Mouse (Mus musculus) NIH3T3 (cell line): ENCODE data around the gene B3glct.

Source experiments
- DNase-seq: peaks from one replicate; pipeline ENCODE4 v3.0.0-alpha.2; 2012; ENCODE audit warnings: low read depth

B3glct gene

GRCm38 (mm10) chr5:149678100-149678989 is at the start of gene B3glct:
B3glct (plus strand) TSS chr5:149678230.
- DNase-seq: peak; percentile 94

- DNase-seq: no peak
Observed at GRCm38 (mm10) chr5:149634409-149635035, 43.5 kb upstream of the B3glct start.

- peak; percentile 63 for DNase-seq
Observed at GRCm38 (mm10) chr5:149635556-149635955, 42.5 kb upstream of the B3glct start.

DNA sequence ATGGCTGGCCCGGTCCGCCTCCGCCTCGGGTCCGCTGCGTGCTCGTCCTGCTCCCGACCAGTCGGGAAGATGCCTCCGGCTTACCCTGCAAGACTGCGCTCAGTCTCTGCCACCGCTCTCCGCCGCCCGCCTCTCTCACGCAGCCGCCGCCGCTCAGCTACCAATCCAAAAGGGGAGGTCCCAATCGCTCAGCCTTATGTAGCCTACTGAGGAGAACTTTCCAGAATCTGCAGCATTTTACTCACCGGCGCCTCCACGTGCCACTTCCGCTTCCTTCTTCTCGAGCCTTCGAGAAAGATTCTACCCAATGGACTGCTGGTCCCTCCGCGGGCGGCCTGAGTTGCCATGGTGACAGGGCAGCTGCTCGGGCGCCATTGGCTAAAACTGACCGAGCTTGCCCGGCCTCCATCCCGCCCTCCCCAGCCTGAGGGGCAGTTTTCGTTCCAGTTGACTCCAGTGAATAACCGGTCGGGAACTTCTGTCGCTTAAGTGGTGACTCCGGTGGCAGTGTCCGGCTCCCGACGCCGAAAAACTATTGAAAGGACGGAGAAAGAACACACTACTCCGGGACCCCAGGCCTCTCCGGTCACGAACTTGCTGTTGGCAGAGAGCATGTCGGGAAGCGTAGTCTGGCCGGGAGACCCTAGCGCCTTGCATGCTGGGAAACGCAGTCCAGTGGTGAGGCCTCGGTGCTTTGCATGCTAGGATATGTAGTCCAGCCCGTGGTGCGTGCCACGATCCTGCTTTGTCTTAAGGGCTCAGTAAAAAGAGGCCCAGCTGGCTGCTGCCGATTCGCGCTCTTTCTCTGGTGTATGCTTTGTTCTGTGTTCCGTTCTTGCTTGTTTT is 41.7 kb upstream of the B3glct start, which contains the start of gene Hsph1:
Gene Hsph1 (minus strand): TSS at position 302 of the 846 bp plus-strand sequence.
- peak; percentile 99 for DNase-seq

GRCm38 (mm10) chr5:149637306-149637705 is 40.7 kb upstream of the B3glct start:
- no peak for DNase-seq

DNA sequence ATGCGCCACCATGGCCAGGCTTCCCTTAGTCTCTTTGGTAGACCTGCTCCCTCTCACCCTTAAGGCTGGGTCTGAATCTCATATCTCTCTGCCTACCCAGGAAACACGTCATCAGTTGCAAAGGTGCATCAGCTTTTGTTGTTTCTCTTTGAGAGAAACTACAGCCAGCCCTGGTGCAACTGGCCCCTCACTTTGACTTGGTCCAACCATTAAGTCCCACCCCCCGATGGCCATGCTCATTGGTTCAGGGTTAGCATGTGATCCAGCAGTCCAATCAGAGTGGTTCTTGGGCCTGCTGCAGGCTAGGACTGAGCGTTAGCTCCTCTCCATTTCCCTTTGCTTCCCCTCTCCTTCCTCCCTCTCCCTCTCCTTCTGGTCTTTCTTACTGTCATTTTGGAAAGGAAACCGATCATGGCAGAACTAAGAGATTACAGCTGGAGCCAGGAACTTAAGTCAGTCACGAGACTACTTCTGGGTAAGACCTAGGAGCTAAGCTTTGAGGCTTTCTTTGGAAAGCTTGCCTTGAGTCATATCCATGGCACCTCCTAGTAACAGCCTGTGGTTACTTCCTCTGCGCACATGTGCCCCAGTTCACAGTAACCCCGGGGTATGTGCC is 36.6 kb upstream of the B3glct start:
- peak; percentile 36 for DNase-seq

GRCm38 (mm10) chr5:149642366-149642765 is 35.7 kb upstream of the B3glct start:
- DNase-seq: peak; percentile 61

GRCm38 (mm10) chr5:149642783-149643509 is 35.1 kb upstream of the B3glct start:
- no peak for DNase-seq

GRCm38 (mm10) chr5:149647367-149648115 is 30.5 kb upstream of the B3glct start:
- DNase-seq: peak; percentile 40

DNA sequence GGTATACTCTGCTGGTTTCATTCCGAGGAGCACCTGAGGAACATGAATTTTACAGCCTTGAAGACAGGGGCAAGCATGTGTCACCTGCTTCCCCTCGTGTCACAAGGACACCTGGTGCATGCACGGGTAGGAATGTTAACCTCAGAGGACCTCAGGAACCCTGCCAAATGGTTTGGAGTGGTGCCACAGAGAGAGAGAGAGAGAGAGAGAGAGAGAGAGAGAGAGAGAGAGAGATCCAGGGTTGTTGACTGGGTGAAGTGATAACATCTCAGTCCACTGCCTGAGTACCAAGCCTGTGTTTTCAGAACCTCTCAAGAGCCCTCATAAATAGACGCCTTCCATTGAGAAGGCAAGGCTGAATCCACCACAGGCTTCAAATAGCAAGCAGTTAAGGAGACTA is 29.8 kb upstream of the B3glct start:
- DNase-seq: no peak

DNA sequence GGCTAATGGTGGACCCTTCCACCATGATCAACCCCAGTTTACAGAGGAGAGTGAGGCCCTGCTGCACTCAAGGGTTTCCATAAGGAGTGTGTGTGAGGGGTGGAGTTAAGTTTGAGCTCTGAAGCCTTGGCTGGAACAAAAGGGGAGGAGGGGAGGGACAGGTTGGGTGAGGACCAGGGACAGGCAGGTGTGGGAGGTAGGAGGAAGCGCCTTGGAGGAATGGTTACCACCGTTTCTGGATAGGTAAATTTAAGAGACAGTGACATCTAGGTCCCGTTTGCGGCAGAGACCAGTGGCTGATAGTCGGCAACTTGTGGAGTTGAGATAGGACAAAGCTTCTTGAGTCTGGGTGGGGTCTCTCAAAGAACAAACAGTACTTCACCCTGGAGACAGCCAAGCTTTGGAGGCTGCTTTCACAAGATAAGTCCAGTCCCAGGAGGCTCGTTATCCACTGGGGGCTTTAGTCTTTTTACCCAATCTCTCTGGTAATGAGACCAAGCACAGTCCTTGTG is 29.1 kb upstream of the B3glct start:
- DNase-seq: no peak

DNA sequence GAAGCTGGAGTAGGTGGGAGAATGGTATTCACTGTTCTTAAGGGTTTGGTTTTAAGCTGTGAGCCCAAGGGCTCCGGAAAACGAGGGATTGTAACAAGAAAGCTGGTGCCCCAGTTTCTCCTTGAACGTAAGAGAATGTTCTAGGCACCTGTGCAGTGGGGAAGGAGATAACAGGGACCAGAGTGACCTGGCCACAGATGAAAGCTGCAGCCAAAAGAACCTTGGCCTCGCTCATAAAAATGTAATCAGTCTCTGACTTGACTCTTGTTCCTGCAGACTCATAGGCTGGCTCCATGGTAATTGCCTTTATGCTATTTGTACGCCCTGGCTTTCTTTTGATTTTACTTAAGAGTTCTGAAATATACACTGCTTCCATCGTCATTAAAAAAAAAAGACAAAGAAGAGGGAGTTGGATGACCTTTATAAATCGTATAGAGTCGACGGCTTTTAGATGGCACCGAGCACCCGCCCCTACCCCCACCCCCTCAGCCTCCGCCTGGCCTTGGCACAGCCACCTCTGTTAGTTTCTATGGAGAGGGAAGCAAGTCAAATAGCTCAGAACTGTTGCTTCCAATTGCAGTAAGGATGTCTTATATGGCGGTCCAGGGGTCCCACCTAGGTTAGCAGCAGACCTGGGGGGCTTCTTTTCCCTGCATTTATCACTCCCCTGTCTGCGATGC is 28.4 kb upstream of the B3glct start:
- DNase-seq: no peak

DNA sequence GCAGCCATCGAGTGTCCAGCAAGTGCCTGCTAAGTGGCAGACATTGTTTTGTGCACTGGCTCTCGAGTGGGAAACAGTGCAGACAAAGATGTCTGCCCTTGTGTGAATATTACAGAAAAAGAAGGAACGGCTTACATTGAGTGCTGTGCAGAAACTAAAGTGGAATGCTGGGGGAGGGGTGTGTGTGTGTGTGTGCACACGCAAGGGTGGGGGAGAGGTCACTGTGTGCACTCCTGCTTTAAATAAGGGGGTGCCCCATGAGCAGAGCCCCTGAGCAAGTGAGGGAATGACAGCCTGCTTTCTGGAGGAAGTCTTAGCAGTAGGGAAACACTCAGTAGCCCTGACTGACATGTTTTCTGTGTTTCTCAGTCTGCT is 27.9 kb upstream of the B3glct start:
- no peak for DNase-seq

- no peak for DNase-seq
Observed at GRCm38 (mm10) chr5:149655636-149656035, 22.4 kb upstream of the B3glct start.

DNA sequence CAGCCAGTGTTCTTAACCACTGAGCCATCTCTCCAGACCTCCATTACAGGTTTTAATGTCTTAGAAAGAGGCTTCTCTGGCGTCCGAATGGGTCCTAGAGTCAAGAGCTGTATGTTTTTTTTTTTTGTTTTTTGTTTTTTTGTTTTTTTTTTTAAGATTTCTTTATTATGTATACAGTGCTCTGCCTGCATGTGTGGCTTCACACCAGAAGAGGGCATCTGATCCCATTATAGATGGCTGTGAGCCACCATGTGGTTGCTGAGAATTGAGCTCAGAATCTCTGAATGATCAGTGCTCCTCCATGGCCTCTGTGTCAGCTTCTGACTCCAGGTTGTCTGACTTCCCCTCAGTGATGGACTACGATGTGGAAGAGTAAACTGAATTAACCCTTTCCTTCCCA is 20.0 kb upstream of the B3glct start:
- no peak for DNase-seq

GRCm38 (mm10) chr5:149658741-149659413 is 19.2 kb upstream of the B3glct start:
- DNase-seq: no peak

- no peak for DNase-seq
Observed at GRCm38 (mm10) chr5:149659414-149659780, 18.6 kb upstream of the B3glct start.

DNA sequence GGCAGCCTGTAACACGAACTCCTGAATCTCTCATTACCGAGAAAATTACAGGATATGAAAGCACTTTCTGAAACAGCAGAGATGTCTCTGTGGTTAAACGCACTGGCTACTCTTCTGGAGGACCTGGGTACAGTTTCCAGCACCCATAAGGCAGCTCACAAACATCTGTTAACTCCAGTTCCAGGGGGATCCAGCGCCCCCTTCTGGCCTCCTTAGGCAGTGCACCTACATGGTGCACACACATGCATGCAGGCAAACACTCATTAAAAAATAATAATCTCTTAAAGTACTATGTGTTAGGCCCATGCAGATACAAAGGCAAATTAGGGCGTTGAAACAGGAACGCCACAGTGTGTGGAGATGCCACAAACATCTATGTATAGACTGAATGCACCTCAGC is 16.6 kb upstream of the B3glct start:
- DNase-seq: no peak

DNA sequence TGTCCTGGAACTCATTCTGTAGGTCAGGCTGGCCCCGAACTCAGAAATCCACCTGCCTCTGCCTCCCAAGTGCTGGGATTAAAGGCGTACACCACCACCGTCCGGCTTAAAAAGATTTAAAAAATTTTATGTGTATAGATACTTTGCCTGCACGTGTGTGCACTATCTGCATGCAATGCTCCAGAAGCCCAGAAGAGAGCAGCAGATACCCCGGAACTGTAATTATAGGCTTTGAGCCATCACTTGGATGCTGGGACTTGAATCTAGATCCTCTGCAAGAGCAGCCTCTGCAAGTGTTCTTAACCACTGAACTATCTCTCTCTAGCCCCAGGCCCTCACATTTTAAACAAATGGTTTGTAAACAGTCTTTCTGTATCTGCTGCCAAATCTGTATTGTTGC is 15.1 kb upstream of the B3glct start:
- DNase-seq: no peak
